Mouse (Mus musculus) myocyte (in vitro differentiated cells): Measurements from ENCODE around the gene Dnajc8.

Experiments
- E2F4 ChIP-seq: IDR thresholded peaks from one replicate; pipeline ENCODE4 v1.6.1; 2011; ENCODE audit warnings: mild to moderate bottlenecking, control low read depth, moderate library complexity; ENCODE audit not compliant: insufficient read depth
- MAX ChIP-seq: IDR thresholded peaks from one replicate; pipeline ENCODE4 v1.6.1; 2011; ENCODE audit warnings: low read depth, mild to moderate bottlenecking, control low read depth
- MYOD1 ChIP-seq, 3 experiments: IDR thresholded peaks; one replicate each; pipeline ENCODE4 v1.6.1; 2011; ENCODE audit warnings: control low read depth in 2 of 3, low read depth in 2 of 3, mild to moderate bottlenecking in 2 of 3, moderate library complexity in 1 of 3; ENCODE audit not compliant: insufficient read length in 2 of 3, control insufficient read depth in 1 of 3
- MYOG ChIP-seq, 3 experiments: IDR thresholded peaks; one replicate each; pipeline ENCODE4 v1.6.1; 2011; ENCODE audit warnings: control low read depth in 2 of 3, low read depth in 2 of 3, mild to moderate bottlenecking in 2 of 3; ENCODE audit not compliant: insufficient read length in 2 of 3, control insufficient read depth in 1 of 3, insufficient read depth in 1 of 3
- POLR2A ChIP-seq: IDR thresholded peaks from one replicate; pipeline ENCODE4 v1.6.1; 2011; ENCODE audit warnings: low read depth, mild to moderate bottlenecking, control low read depth, moderate library complexity; ENCODE audit not compliant: insufficient read length
- SRF ChIP-seq: IDR thresholded peaks from one replicate; pipeline ENCODE4 v1.6.1; 2011; ENCODE audit warnings: low read depth; ENCODE audit not compliant: control insufficient read depth, insufficient read length
- TCF12 ChIP-seq: IDR thresholded peaks from one replicate; pipeline ENCODE4 v1.6.1; 2011; ENCODE audit warnings: mild to moderate bottlenecking, control low read depth; ENCODE audit not compliant: poor library complexity, insufficient read depth, severe bottlenecking
- USF1 ChIP-seq: IDR thresholded peaks from one replicate; pipeline ENCODE4 v1.6.1; 2011; ENCODE audit warnings: low read depth, mild to moderate bottlenecking, control low read depth, moderate library complexity

- no peak for TF ChIP-seq POLR2A
- TF ChIP-seq MYOG (IDR thresholded peaks at IDR 0.05; ENCODE audit: control insufficient read depth in 1 of 3, insufficient read depth in 1 of 3, insufficient read length in 2 of 3, low read depth in 2 of 3) = no peak
- no peak for TF ChIP-seq MYOD1 (IDR thresholded peaks at IDR 0.05; ENCODE audit: control insufficient read depth in 1 of 3, insufficient read length in 2 of 3, low read depth in 2 of 3)
- TF ChIP-seq SRF = no peak
- TF ChIP-seq USF1 = no peak
- TF ChIP-seq TCF12 = no peak
- TF ChIP-seq E2F4 = no peak
- TF ChIP-seq MAX = no peak
These were observed 10.5 kb upstream of the Dnajc8 start for GRCm38 (mm10) chr4:132524808-132525207.
